Mouse (Mus musculus) midbrain, embryonic 11.5 days (tissue): ENCODE results near the gene Tmem104. TPM values are rescaled to one million over a fixed set of nuclear protein-coding genes. Genes with fewer than 3 reads are reported as not detected.
A peak's percentile ranks its signal among the peaks of the same experiment; 100 is the strongest.

Experiments
- ATAC-seq: fragments of 200-750 bp; cut with Nextera tagmentation; 2 replicates; pipeline ENCODE4 v1.8.0; 2017; ENCODE audit warnings: moderate TSS enrichment, moderate library complexity; ENCODE audit not compliant: low FRiP score
- DNase-seq: peaks from one replicate; pipeline ENCODE4 v3.0.0; 2015; ENCODE audit warnings: low spot score; ENCODE audit errors: missing footprints
- H3K27ac ChIP-seq: fragments of 300-500 bp; sonication (generic); 2 replicates; pipeline ENCODE4 v1.5.1; 2014; ENCODE audit warnings: low read depth, low read length
- H3K27me3 ChIP-seq: fragments of 300-500 bp; sonication (generic); 2 replicates; pipeline ENCODE4 v1.6.1; 2014; ENCODE audit warnings: mild to moderate bottlenecking, low read length, moderate library complexity, mixed read lengths; ENCODE audit not compliant: control insufficient read depth, insufficient read depth
- H3K36me3 ChIP-seq: fragments of 300-500 bp; sonication (generic); 2 replicates; pipeline ENCODE4 v1.6.1; 2014; ENCODE audit warnings: mild to moderate bottlenecking, low read length, moderate library complexity, mixed read lengths; ENCODE audit not compliant: control insufficient read depth, insufficient read depth
- H3K4me1 ChIP-seq: fragments of 300-500 bp; sonication (generic); 2 replicates; pipeline ENCODE4 v1.6.1; 2014; ENCODE audit warnings: low read length; ENCODE audit not compliant: control insufficient read depth, insufficient read depth
- H3K4me2 ChIP-seq: fragments of 300-500 bp; sonication (generic); 2 replicates; pipeline ENCODE4 v1.6.1; 2014; ENCODE audit warnings: mild to moderate bottlenecking, moderate library complexity
- H3K4me3 ChIP-seq: fragments of 300-500 bp; sonication (generic); 2 replicates; pipeline ENCODE4 v1.5.1; 2014; ENCODE audit warnings: low read depth, low read length
- H3K9ac ChIP-seq: fragments of 300-500 bp; sonication (generic); 2 replicates; pipeline ENCODE4 v1.6.1; 2014; ENCODE audit warnings: low read length
- H3K9me3 ChIP-seq: fragments of 300-500 bp; sonication (generic); 2 replicates; pipeline ENCODE4 v1.6.1; 2016; ENCODE audit warnings: low read length; ENCODE audit not compliant: control insufficient read depth
- WGBS: fragments of 180-500 bp; shearing (Covaris S2); extraction: QIAGEN DNeasy Blood & Tissue Kit; methylation state at CpG from one replicate; pipeline ENCODE4 v1.1.7; 2014; 5-methylcytosine and 5-hydroxymethylcytosine counted together
- polyA plus RNA-seq: library from polyadenylated mRNA; unstranded; fragments of >200 nt; fragmentation: Nextera tagmentation; extraction: Ambion mirVana; gene quantifications from 2 replicates; pipeline ENCODE4 v1.2.1, GENCODE M21; 2014

Gene Tmem104
- polyA plus RNA-seq, 1 experiment from 2014 or later, result 9.2 TPM

DNA sequence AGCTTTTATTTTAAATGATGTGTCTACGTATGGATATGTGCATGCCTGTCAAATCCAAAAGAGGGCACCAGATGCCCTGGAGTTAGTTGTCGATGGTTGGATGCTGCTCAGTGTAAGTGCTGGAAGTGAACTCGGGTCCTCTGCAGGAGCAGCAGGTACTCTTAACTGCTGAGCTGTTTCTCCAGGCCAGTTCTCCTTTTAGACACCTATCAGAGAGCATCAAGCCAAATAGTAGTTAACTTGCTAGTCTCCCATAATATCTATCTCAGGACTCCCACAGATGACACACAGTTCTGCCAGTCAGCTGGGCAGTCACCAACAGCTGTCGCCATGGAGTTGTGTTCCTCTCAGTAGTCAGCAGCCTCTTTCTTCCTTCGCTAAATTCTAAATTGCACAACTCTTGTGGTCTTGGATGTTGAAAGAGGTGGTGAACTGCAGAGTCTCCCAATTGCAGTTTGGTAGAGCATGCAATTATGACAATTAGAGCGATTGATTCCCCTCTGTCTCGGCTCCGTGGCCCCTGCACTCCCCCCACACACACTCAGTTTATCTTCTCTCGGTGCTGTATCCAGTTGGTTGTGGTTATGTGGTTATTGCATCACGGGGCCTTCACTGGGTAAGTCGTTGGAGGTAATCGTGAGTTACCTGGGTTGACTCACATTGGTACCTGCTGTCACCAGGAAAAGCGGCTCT is 1.4 kb downstream of the Tmem104 start:
- H3K9ac ChIP-seq, result no peak overlapping the region
- H3K4me3 ChIP-seq, result no peak overlapping the region
- no peak overlapping the region for H3K4me2 ChIP-seq
- H3K27me3 ChIP-seq, result no peaks in the 10 kb centered on the region
- 89% methylated on average over 13 of the region's 13 CpGs for WGBS
- no peaks in the 10 kb centered on the region for H3K9me3 ChIP-seq
- no peak for DNase-seq
- ATAC-seq, result no peak
- H3K27ac ChIP-seq, result no peak overlapping the region
- H3K36me3 ChIP-seq, result no peaks in the 10 kb centered on the region
- H3K4me1 ChIP-seq, result peaks cover 10% of the 10 kb centered on the region; the same call in 1 of the 2 replicates

DNA sequence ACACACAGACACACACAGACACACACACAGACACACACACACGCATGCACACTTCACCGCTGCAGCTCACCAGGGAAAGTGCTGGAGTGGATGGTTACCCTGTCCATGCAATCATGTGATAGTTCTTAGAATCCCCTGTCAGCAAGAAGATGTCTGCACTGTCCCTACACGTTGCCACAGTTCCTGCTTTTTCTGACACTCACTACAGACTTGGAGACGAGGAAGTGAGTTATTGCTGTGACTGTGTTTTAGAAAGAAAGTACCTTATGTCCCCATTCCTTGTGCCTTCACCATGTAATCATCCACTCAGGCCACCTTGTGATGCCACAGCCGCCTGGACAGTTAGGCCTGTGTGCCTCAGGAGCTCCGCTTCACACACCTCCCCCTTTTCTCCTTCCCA is 2.0 kb downstream of the Tmem104 start:
- Histone ChIP-seq H3K4me3 (no peak overlapping the region), H3K4me1 (peaks cover 10% of the 10 kb centered on the region; the same call in 1 of the 2 replicates), H3K27me3 (no peaks in the 10 kb centered on the region), H3K4me2 (no peak overlapping the region), H3K36me3 (no peaks in the 10 kb centered on the region), H3K27ac (no peak overlapping the region), H3K9ac (no peak overlapping the region), H3K9me3 (no peaks in the 10 kb centered on the region)
- DNase-seq (no peak), ATAC-seq (no peak)
- WGBS, result 94% methylated on average over 6 of the region's 6 CpGs

GRCm38 (mm10) chr11:115192180-115192579 is 4.9 kb downstream of the Tmem104 start:
- Histone ChIP-seq H3K9me3 (no peaks in the 10 kb centered on the region), H3K4me3 (no peak overlapping the region), H3K27me3 (no peaks in the 10 kb centered on the region), H3K27ac (no peak overlapping the region), H3K4me1 (peaks cover 6% of the 10 kb centered on the region; the same call in 1 of the 2 replicates), H3K4me2 (no peak overlapping the region), H3K9ac (no peak overlapping the region), H3K36me3 (no peaks in the 10 kb centered on the region)
- DNase-seq, result no peak
- ATAC-seq, result no peak
- WGBS, result 75% methylated on average over 9 of the region's 9 CpGs

- Histone ChIP-seq H3K4me3 (no peak overlapping the region), H3K36me3 (no peaks in the 10 kb centered on the region), H3K27me3 (no peaks in the 10 kb centered on the region), H3K9ac (no peak overlapping the region), H3K27ac (no peak overlapping the region), H3K9me3 (no peaks in the 10 kb centered on the region), H3K4me2 (no peak overlapping the region), H3K4me1 (no peaks in the 10 kb centered on the region)
- ATAC-seq (no peak), DNase-seq (no peak)
- WGBS, result 85% methylated on average over 6 of the region's 6 CpGs
Measured at GRCm38 (mm10) chr11:115194693-115195092, 7.4 kb downstream of the Tmem104 start.

DNA sequence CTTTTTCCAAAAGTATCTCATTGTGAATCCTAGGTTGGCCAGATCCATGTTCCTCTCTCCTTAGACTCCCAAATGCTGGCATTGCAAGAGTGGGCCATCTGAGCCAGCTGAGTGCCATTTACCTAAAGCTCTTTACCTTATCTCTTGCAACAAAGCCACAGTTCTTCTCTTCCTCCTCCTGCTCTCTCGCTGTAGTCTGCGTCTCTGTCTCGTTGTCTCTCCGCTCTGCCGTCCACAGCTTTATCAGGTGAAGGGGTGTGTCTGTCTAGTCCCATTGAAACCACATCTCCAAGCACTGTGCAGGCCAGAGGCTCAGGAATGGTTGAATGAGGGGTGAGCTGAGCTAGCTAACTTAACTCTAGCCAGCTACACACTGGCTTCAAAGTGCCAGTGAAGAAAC is 8.6 kb downstream of the Tmem104 start:
- no peak overlapping the region for H3K27ac ChIP-seq
- H3K4me1 ChIP-seq, result no peaks in the 10 kb centered on the region
- 93% methylated on average over 5 of the region's 5 CpGs for WGBS
- no peak overlapping the region for H3K4me2 ChIP-seq
- DNase-seq (no peak), ATAC-seq (no peak)
- no peaks in the 10 kb centered on the region for H3K9me3 ChIP-seq
- H3K4me3 ChIP-seq, result no peak overlapping the region
- no peaks in the 10 kb centered on the region for H3K36me3 ChIP-seq
- no peak overlapping the region for H3K9ac ChIP-seq
- no peaks in the 10 kb centered on the region for H3K27me3 ChIP-seq

DNA sequence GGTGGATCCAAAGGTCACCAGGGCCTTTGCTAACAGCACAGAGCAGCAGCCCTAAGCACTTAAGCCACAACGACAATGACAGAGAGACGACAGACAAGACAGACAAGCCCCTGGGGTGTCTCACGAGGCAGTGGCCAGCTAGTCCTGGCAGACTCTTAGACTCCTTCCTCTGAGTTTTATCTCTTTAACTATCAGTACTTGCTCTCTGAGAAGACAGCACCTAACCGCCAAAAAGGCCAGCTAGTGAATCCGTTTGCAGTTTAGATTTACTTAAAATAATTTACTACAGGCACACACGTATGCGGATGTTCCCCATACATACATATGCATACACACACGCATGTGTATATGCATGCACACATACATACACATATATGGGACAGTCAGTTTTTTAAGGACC is 10.3 kb downstream of the Tmem104 start:
- Histone ChIP-seq H3K9me3 (no peaks in the 10 kb centered on the region), H3K4me2 (no peak overlapping the region), H3K27ac (no peak overlapping the region), H3K27me3 (no peaks in the 10 kb centered on the region), H3K4me3 (no peak overlapping the region), H3K4me1 (no peaks in the 10 kb centered on the region), H3K9ac (no peak overlapping the region), H3K36me3 (no peaks in the 10 kb centered on the region)
- no peak for DNase-seq
- ATAC-seq, result no peak
- 80% methylated on average over 8 of the region's 8 CpGs for WGBS

DNA sequence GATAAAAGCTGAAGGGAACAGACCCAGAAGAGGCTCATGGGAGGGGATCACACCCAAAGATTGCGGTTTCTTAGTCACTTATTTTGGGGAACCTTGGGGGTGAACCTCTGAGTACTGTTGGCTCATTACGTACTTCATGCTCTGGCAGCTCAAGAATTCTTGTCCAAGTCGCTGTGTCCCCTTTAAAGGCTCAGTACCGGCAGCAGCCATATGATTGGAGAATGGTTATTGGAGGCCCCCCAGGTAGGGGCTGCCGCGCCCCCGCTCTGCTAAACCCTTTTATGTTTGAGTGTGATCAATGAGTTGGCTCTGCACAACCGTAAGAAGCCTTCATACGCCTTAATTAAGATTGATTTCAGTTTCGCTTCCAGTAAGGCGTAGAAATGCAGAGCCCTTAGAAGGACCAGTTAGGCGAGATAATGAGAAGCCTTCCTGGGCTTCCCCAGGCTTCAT is 11.7 kb downstream of the Tmem104 start:
- H3K9me3 ChIP-seq, result no peaks in the 10 kb centered on the region
- no peaks in the 10 kb centered on the region for H3K4me1 ChIP-seq
- no peak for DNase-seq
- 81% methylated on average over 12 of the region's 12 CpGs for WGBS
- no peaks in the 10 kb centered on the region for H3K27me3 ChIP-seq
- ATAC-seq, result no peak
- no peaks in the 10 kb centered on the region for H3K36me3 ChIP-seq
- H3K4me3 ChIP-seq, result no peak overlapping the region
- no peak overlapping the region for H3K4me2 ChIP-seq
- no peak overlapping the region for H3K9ac ChIP-seq
- H3K27ac ChIP-seq, result no peak overlapping the region

- H3K4me3 ChIP-seq, result no peak overlapping the region
- H3K9me3 ChIP-seq, result no peaks in the 10 kb centered on the region
- no peak for DNase-seq
- 95% methylated on average over 4 of the region's 4 CpGs for WGBS
- no peak overlapping the region for H3K27ac ChIP-seq
- H3K4me2 ChIP-seq, result no peak overlapping the region
- ATAC-seq, result no peak
- no peak overlapping the region for H3K9ac ChIP-seq
- no peaks in the 10 kb centered on the region for H3K4me1 ChIP-seq
- H3K27me3 ChIP-seq, result no peaks in the 10 kb centered on the region
- no peaks in the 10 kb centered on the region for H3K36me3 ChIP-seq
Measured at GRCm38 (mm10) chr11:115200520-115200919, 13.2 kb downstream of the Tmem104 start.

- Histone ChIP-seq H3K9me3 (no peaks in the 10 kb centered on the region), H3K4me3 (no peak overlapping the region), H3K9ac (no peak overlapping the region), H3K4me1 (no peaks in the 10 kb centered on the region), H3K4me2 (no peak overlapping the region), H3K36me3 (no peaks in the 10 kb centered on the region), H3K27me3 (no peaks in the 10 kb centered on the region), H3K27ac (no peak overlapping the region)
- DNase-seq (peak; percentile 98), ATAC-seq (peak; percentile 77)
- 15% methylated on average over 12 of the region's 12 CpGs for WGBS
Measured at GRCm38 (mm10) chr11:115202316-115202715, 15.0 kb downstream of the Tmem104 start.
